16 mouse cellular contexts compared by ENCODE assay signal in genomic region chr5:47608318-47608717, GRCm38 (mm10).
DNase-seq lines count a peak whose midpoint lies in the region; ATAC-seq and TF ChIP-seq lines count a peak whose summit lies in the region.
"Had no signal": no experiment of that assay in that cellular context is flagged by ENCODE, and none has a peak within 500 bp of the region (broad histone marks: within the 10 kb centered on the region; RNA-seq: fewer than 3 reads in every experiment).

No protein-coding gene starts in this region.

- no peaks in the 10 kb centered on the region for H3K36me3 ChIP-seq in hindbrain, postnatal 0 days (ENCODE audit: insufficient read depth, low read length)
- no peaks in the 10 kb centered on the region for H3K36me3 ChIP-seq in hindbrain, embryonic 11.5 days (ENCODE audit: control insufficient read depth, insufficient read depth, low read length)
- H3K36me3 ChIP-seq in lung, embryonic 15.5 days = no peaks in the 10 kb centered on the region
- H3K36me3 ChIP-seq: neural tube, embryonic 12.5 days had no signal

- H3K9ac ChIP-seq in hindbrain, postnatal 0 days (replicated peaks; ENCODE audit: low read length) = no peak overlapping the region
- H3K9ac ChIP-seq in hindbrain, embryonic 11.5 days (ENCODE audit: low read depth, low read length) = no peak overlapping the region
- H3K9ac ChIP-seq in lung, embryonic 15.5 days = no peak overlapping the region
- H3K9ac ChIP-seq: liver, embryonic 14.5 days; neural tube, embryonic 12.5 days had no signal

- intact Hi-C loops in heart, postnatal 10 days (cut with DNase I) = no loop called here

- WGBS in hindbrain, postnatal 0 days = 35% methylated on average over 1 of the region's 1 CpGs
- WGBS in hindbrain, embryonic 11.5 days = 83% methylated on average over 1 of the region's 1 CpGs
- 38% methylated on average over 1 of the region's 1 CpGs for WGBS in lung, embryonic 15.5 days

- H3K4me1 ChIP-seq in hindbrain, postnatal 0 days (ENCODE audit: insufficient read depth, low read length) = no peaks in the 10 kb centered on the region
- no peaks in the 10 kb centered on the region for H3K4me1 ChIP-seq in hindbrain, embryonic 11.5 days (replicated peaks; ENCODE audit: control insufficient read depth, insufficient read depth, low read length)
- H3K4me1 ChIP-seq in lung, embryonic 15.5 days = no peaks in the 10 kb centered on the region
- H3K4me1 ChIP-seq: neural tube, embryonic 12.5 days had no signal

- no peak overlapping the region for H3K4me3 ChIP-seq in hindbrain, postnatal 0 days (ENCODE audit: low read length)
- H3K4me3 ChIP-seq in hindbrain, embryonic 11.5 days (ENCODE audit: low read depth, low read length) = no peak overlapping the region
- no peak overlapping the region for H3K4me3 ChIP-seq in lung, embryonic 15.5 days
- H3K4me3 ChIP-seq: neural tube, embryonic 12.5 days had no signal

- no peaks in the 10 kb centered on the region for H3K27me3 ChIP-seq in hindbrain, postnatal 0 days (ENCODE audit: insufficient read depth, low read length)
- H3K27me3 ChIP-seq in hindbrain, embryonic 11.5 days (ENCODE audit: control insufficient read depth, insufficient read depth, low read length) = no peaks in the 10 kb centered on the region
- no peaks in the 10 kb centered on the region for H3K27me3 ChIP-seq in lung, embryonic 15.5 days
- H3K27me3 ChIP-seq: neural tube, embryonic 12.5 days had no signal

- no peaks in the 10 kb centered on the region for H3K9me3 ChIP-seq in hindbrain, postnatal 0 days (ENCODE audit: low read length)
- H3K9me3 ChIP-seq in hindbrain, embryonic 11.5 days (ENCODE audit: control insufficient read depth, low read length) = no peaks in the 10 kb centered on the region
- no peaks in the 10 kb centered on the region for H3K9me3 ChIP-seq in lung, embryonic 15.5 days
- H3K9me3 ChIP-seq: neural tube, embryonic 12.5 days had no signal

- H3K27ac ChIP-seq in hindbrain, postnatal 0 days = no peak overlapping the region
- no peak overlapping the region for H3K27ac ChIP-seq in hindbrain, embryonic 11.5 days (ENCODE audit: low read depth, low read length)
- H3K27ac ChIP-seq in lung, embryonic 15.5 days = no peak overlapping the region
- H3K27ac ChIP-seq: liver, embryonic 14.5 days; neural tube, embryonic 12.5 days had no signal

- TF ChIP-seq CTCF in hindbrain, postnatal 0 days (IDR thresholded peaks at IDR 0.05; ENCODE audit: low read depth) = no peak

- DNase-seq in cerebellum, postnatal 10 days = peak; percentile 56 to 60
- DNase-seq in cerebellum, adult 11 months = no peak
- DNase-seq in hindbrain, postnatal 0 days (ENCODE audit: low spot score) = peak; percentile 20
- no peak for DNase-seq in hindbrain, embryonic 11.5 days (ENCODE audit: low spot score)
- no peak for DNase-seq in lung, adult 18-20 months
- peak; percentile 27 to 35 for DNase-seq in heart, postnatal 10 days
- DNase-seq in left cerebral cortex, adult 8-10 months (ENCODE audit: low spot score in 2 of 2) = no peak
- DNase-seq: adrenal gland, adult 2 months; cerebellum, adult 9-11 months; gastrocnemius, postnatal 25 days; kidney, postnatal 36 days; right cerebral cortex, postnatal 14 days had no signal

- H3K4me2 ChIP-seq in hindbrain, postnatal 0 days (ENCODE audit: low read depth, low read length) = no peak overlapping the region
- H3K4me2 ChIP-seq in hindbrain, embryonic 11.5 days (replicated peaks; ENCODE audit: low read depth, low read length) = no peak overlapping the region
- H3K4me2 ChIP-seq in lung, embryonic 15.5 days = no peak overlapping the region
- H3K4me2 ChIP-seq: neural tube, embryonic 12.5 days had no signal

- no peak for ATAC-seq in hindbrain, postnatal 0 days
- no peak for ATAC-seq in hindbrain, embryonic 11.5 days (ENCODE audit: low FRiP score)
- peak; percentile 46; the same call in 1 of the 2 replicates for ATAC-seq in lung, embryonic 15.5 days (ENCODE audit: borderline replicate concordance, extremely low read depth, low FRiP score, low TSS enrichment)
- ATAC-seq: Patski had no signal

Comparison
In these comparisons a context has a peak if more than half of its experiments do, and no peak if none do; other contexts are left out.
1. DNase-seq: peak in cerebellum, postnatal 10 days (2 of 2), hindbrain, postnatal 0 days (single experiment) and heart, postnatal 10 days (2 of 2); none in cerebellum, adult 11 months (single experiment), hindbrain, embryonic 11.5 days (single experiment), lung, adult 18-20 months (0 of 2) and left cerebral cortex, adult 8-10 months (0 of 2).